Comparison of ENCODE assay signal across 23 mouse cellular contexts in genomic region chr3:59451084-59451483, GRCm38 (mm10).
DNase-seq lines count a peak whose midpoint lies in the region; ATAC-seq and TF ChIP-seq lines count a peak whose summit lies in the region.
"Had no signal": no experiment of that assay in that cellular context is flagged by ENCODE, and none has a peak within 500 bp of the region (broad histone marks: within the 10 kb centered on the region; RNA-seq: fewer than 3 reads in every experiment).

No protein-coding gene starts in this region.

- no peaks in the 10 kb centered on the region for H3K4me1 ChIP-seq in kidney, embryonic 16.5 days (ENCODE audit: insufficient read depth, low read length)
- peaks cover 12% of the 10 kb centered on the region; the same call in 1 of the 2 replicates for H3K4me1 ChIP-seq in embryonic facial prominence, embryonic 12.5 days
- H3K4me1 ChIP-seq in embryonic fibroblast, embryonic 13.5 days (ENCODE audit: control insufficient read depth, insufficient read depth, low read length) = peaks cover 10% of the 10 kb centered on the region
- H3K4me1 ChIP-seq in limb, embryonic 14.5 days (ENCODE audit: control insufficient read depth, insufficient read depth, low read length) = peaks cover 12% of the 10 kb centered on the region
- H3K4me1 ChIP-seq in midbrain, embryonic 15.5 days = no peaks in the 10 kb centered on the region
- no peaks in the 10 kb centered on the region for H3K4me1 ChIP-seq in hindbrain, postnatal 0 days (ENCODE audit: insufficient read depth, low read length)
- H3K4me1 ChIP-seq: forebrain, embryonic 15.5 days; hindbrain, embryonic 12.5 days; lung, embryonic 15.5 days; neural tube, embryonic 12.5 days had no signal

- peak; percentile 76 for ATAC-seq in kidney, embryonic 16.5 days (ENCODE audit: low FRiP score, low TSS enrichment)
- peak; percentile 35; the same call in 1 of the 2 replicates for ATAC-seq in embryonic facial prominence, embryonic 12.5 days (ENCODE audit: insufficient number of reproducible peaks, insufficient read depth, low FRiP score, low TSS enrichment)
- peak; percentile 66 for ATAC-seq in limb, embryonic 14.5 days (ENCODE audit: low FRiP score, low read depth)
- no peak for ATAC-seq in midbrain, embryonic 15.5 days (replicated peaks)
- ATAC-seq in hindbrain, postnatal 0 days = no peak
- ATAC-seq: forebrain, embryonic 15.5 days had no signal

- no peak for DNase-seq in kidney, adult 11 months
- DNase-seq in limb, embryonic 14.5 days (ENCODE audit: low spot score) = peak; percentile 44
- DNase-seq in hindbrain, postnatal 0 days (ENCODE audit: low spot score) = no peak
- DNase-seq in urinary bladder, adult 2 months (ENCODE audit: low spot score) = no peak
- DNase-seq: adrenal gland, adult 8-10 months; cerebellum, adult 9-10 months; heart, postnatal 10 days; kidney, adult 2 months; layer of hippocampus, postnatal 36 days; lung, postnatal 4 days; right cerebral cortex, adult 18-20 months; thymus, postnatal 36 days had no signal

- no peaks in the 10 kb centered on the region for H3K27me3 ChIP-seq in kidney, embryonic 16.5 days (ENCODE audit: insufficient read depth, low read length)
- H3K27me3 ChIP-seq in embryonic facial prominence, embryonic 12.5 days = no peaks in the 10 kb centered on the region
- no peaks in the 10 kb centered on the region for H3K27me3 ChIP-seq in limb, embryonic 14.5 days (ENCODE audit: control insufficient read depth, insufficient read depth, low read length)
- H3K27me3 ChIP-seq in midbrain, embryonic 15.5 days (replicated peaks) = no peaks in the 10 kb centered on the region
- no peaks in the 10 kb centered on the region for H3K27me3 ChIP-seq in hindbrain, postnatal 0 days (ENCODE audit: insufficient read depth, low read length)
- H3K27me3 ChIP-seq: forebrain, embryonic 15.5 days; hindbrain, embryonic 12.5 days; lung, embryonic 15.5 days; neural tube, embryonic 12.5 days had no signal

- H3K4me2 ChIP-seq in kidney, embryonic 16.5 days (replicated peaks; ENCODE audit: low read depth, low read length) = no peak overlapping the region
- no peak overlapping the region for H3K4me2 ChIP-seq in embryonic facial prominence, embryonic 12.5 days (replicated peaks)
- no peak overlapping the region for H3K4me2 ChIP-seq in limb, embryonic 14.5 days (replicated peaks; ENCODE audit: low read depth, low read length, severe bottlenecking)
- H3K4me2 ChIP-seq in midbrain, embryonic 15.5 days = no peak overlapping the region
- H3K4me2 ChIP-seq in hindbrain, postnatal 0 days (ENCODE audit: low read depth, low read length) = no peak overlapping the region
- H3K4me2 ChIP-seq: forebrain, embryonic 15.5 days; heart, embryonic 11.5 days; hindbrain, embryonic 12.5 days; lung, embryonic 15.5 days; midbrain, embryonic 11.5 days; neural tube, embryonic 12.5 days had no signal

- no peak overlapping the region for H3K4me3 ChIP-seq in kidney, embryonic 16.5 days (ENCODE audit: low read length)
- H3K4me3 ChIP-seq in embryonic facial prominence, embryonic 12.5 days = no peak overlapping the region
- no peak overlapping the region for H3K4me3 ChIP-seq in embryonic fibroblast, embryonic 13.5 days (ENCODE audit: insufficient read depth, low read length)
- no peak overlapping the region for H3K4me3 ChIP-seq in limb, embryonic 14.5 days (replicated peaks; ENCODE audit: low read length)
- no peak overlapping the region for H3K4me3 ChIP-seq in midbrain, embryonic 15.5 days
- H3K4me3 ChIP-seq in hindbrain, postnatal 0 days (ENCODE audit: low read length) = no peak overlapping the region
- H3K4me3 ChIP-seq: forebrain, embryonic 15.5 days; hindbrain, embryonic 12.5 days; lung, embryonic 15.5 days; neural tube, embryonic 12.5 days had no signal

- H3K9me3 ChIP-seq in kidney, embryonic 16.5 days (ENCODE audit: low read length) = no peaks in the 10 kb centered on the region
- no peaks in the 10 kb centered on the region for H3K9me3 ChIP-seq in embryonic facial prominence, embryonic 12.5 days
- H3K9me3 ChIP-seq in limb, embryonic 14.5 days (ENCODE audit: control insufficient read depth, low read length) = no peaks in the 10 kb centered on the region
- no peaks in the 10 kb centered on the region for H3K9me3 ChIP-seq in midbrain, embryonic 15.5 days
- no peaks in the 10 kb centered on the region for H3K9me3 ChIP-seq in hindbrain, postnatal 0 days (ENCODE audit: low read length)
- H3K9me3 ChIP-seq: forebrain, embryonic 15.5 days; hindbrain, embryonic 12.5 days; lung, embryonic 15.5 days; neural tube, embryonic 12.5 days had no signal

- 26% methylated on average over 3 of the region's 3 CpGs for WGBS in kidney, embryonic 16.5 days
- 18% methylated on average over 3 of the region's 3 CpGs for WGBS in embryonic facial prominence, embryonic 12.5 days
- 16% methylated on average over 3 of the region's 3 CpGs for WGBS in limb, embryonic 14.5 days
- WGBS in midbrain, embryonic 15.5 days = 65% methylated on average over 3 of the region's 3 CpGs
- 77% methylated on average over 3 of the region's 3 CpGs for WGBS in hindbrain, postnatal 0 days

- TF ChIP-seq POLR2A in embryonic fibroblast, embryonic 13.5 days (IDR thresholded peaks at IDR 0.05; ENCODE audit: low read depth, low read length) = no peak
- no peak for TF ChIP-seq POLR2A in limb, embryonic 14.5 days (IDR thresholded peaks at IDR 0.05; ENCODE audit: borderline replicate concordance, extremely low read depth, insufficient read depth, insufficient read length)

- H3K36me3 ChIP-seq in kidney, embryonic 16.5 days (ENCODE audit: insufficient read depth, low read length) = no peaks in the 10 kb centered on the region
- H3K36me3 ChIP-seq in embryonic facial prominence, embryonic 12.5 days = no peaks in the 10 kb centered on the region
- no peaks in the 10 kb centered on the region for H3K36me3 ChIP-seq in limb, embryonic 14.5 days (ENCODE audit: control insufficient read depth, insufficient read depth, low read length)
- no peaks in the 10 kb centered on the region for H3K36me3 ChIP-seq in midbrain, embryonic 15.5 days (replicated peaks)
- H3K36me3 ChIP-seq in hindbrain, postnatal 0 days (ENCODE audit: insufficient read depth, low read length) = no peaks in the 10 kb centered on the region
- H3K36me3 ChIP-seq: forebrain, embryonic 15.5 days; hindbrain, embryonic 12.5 days; lung, embryonic 15.5 days; neural tube, embryonic 12.5 days had no signal

- H3K27ac ChIP-seq in kidney, embryonic 16.5 days (ENCODE audit: low read length) = no peak overlapping the region
- peak overlapping the region; percentile 77 for H3K27ac ChIP-seq in embryonic facial prominence, embryonic 12.5 days
- H3K27ac ChIP-seq in embryonic fibroblast, embryonic 13.5 days (ENCODE audit: insufficient read depth, low read length) = peak overlapping the region; percentile 100
- peak overlapping the region; percentile 61; the same call in 1 of the 2 replicates for H3K27ac ChIP-seq in limb, embryonic 14.5 days (replicated peaks; ENCODE audit: low read depth, low read length)
- no peak overlapping the region for H3K27ac ChIP-seq in midbrain, embryonic 15.5 days
- H3K27ac ChIP-seq in hindbrain, postnatal 0 days = no peak overlapping the region
- H3K27ac ChIP-seq: forebrain, embryonic 15.5 days; hindbrain, embryonic 12.5 days; liver, embryonic 14.5 days; lung, embryonic 15.5 days; neural tube, embryonic 12.5 days had no signal

- no peak overlapping the region for H3K9ac ChIP-seq in kidney, embryonic 16.5 days (replicated peaks; ENCODE audit: low read length)
- no peak overlapping the region for H3K9ac ChIP-seq in embryonic facial prominence, embryonic 12.5 days
- no peak overlapping the region for H3K9ac ChIP-seq in limb, embryonic 14.5 days (ENCODE audit: low read depth, low read length, severe bottlenecking)
- H3K9ac ChIP-seq in midbrain, embryonic 15.5 days = no peak overlapping the region
- H3K9ac ChIP-seq in hindbrain, postnatal 0 days (replicated peaks; ENCODE audit: low read length) = no peak overlapping the region
- H3K9ac ChIP-seq: forebrain, embryonic 15.5 days; hindbrain, embryonic 12.5 days; liver, embryonic 14.5 days; lung, embryonic 15.5 days; neural tube, embryonic 12.5 days had no signal

- no peak for TF ChIP-seq CTCF in embryonic fibroblast, embryonic 13.5 days (IDR thresholded peaks at IDR 0.05; ENCODE audit: borderline replicate concordance, insufficient read depth, low read length)
- TF ChIP-seq CTCF in hindbrain, postnatal 0 days (IDR thresholded peaks at IDR 0.05; ENCODE audit: low read depth) = no peak

Comparison
In these comparisons a context has a peak if more than half of its experiments do, and no peak if none do; other contexts are left out.
1. ATAC-seq: peak in kidney, embryonic 16.5 days (single experiment), embryonic facial prominence, embryonic 12.5 days (single experiment) and limb, embryonic 14.5 days (single experiment); none in midbrain, embryonic 15.5 days (single experiment) and hindbrain, postnatal 0 days (single experiment).
2. H3K27ac ChIP-seq: peak in embryonic facial prominence, embryonic 12.5 days (single experiment), embryonic fibroblast, embryonic 13.5 days (single experiment) and limb, embryonic 14.5 days (single experiment); none in kidney, embryonic 16.5 days (single experiment), midbrain, embryonic 15.5 days (single experiment) and hindbrain, postnatal 0 days (single experiment).